Mouse (Mus musculus) right cerebral cortex, postnatal 36 days (tissue): ENCODE measurements at regions not wholly inside any gene's neighbourhood (a gene's known extent, or its start where the extent isn't known, plus 50 kb on each side); places are given as distances from the start of the nearest gene placed in this dataset.
A peak's percentile ranks its signal among the peaks of the same experiment; 100 is the strongest.

Source experiments
- DNase-seq, 2 experiments: peaks; one replicate each; pipeline ENCODE4 v3.0.0; 2022; ENCODE audit warnings: low spot score in 2 of 2, mixed read lengths in 1 of 2

DNA sequence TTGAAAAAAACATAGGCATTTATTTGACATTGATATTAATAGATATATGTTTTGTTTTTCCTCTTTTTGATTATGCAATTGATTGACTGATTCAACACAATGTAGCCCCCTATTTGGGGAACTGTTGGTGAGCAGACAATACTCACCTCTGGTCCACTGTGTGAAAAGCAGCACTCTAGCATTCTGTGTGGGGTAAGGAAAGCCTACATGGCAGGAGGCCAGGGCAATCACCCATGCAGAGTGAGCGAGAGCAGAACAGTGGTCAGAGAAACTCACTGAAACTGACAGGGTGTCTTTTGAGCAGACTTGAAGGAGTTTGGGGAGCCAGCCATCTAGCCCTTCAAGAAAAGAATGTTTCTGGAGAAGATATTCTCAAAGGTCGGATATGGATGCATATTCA is 73.2 kb upstream of the Azi2 start:
- DNase-seq, result no peak

DNA sequence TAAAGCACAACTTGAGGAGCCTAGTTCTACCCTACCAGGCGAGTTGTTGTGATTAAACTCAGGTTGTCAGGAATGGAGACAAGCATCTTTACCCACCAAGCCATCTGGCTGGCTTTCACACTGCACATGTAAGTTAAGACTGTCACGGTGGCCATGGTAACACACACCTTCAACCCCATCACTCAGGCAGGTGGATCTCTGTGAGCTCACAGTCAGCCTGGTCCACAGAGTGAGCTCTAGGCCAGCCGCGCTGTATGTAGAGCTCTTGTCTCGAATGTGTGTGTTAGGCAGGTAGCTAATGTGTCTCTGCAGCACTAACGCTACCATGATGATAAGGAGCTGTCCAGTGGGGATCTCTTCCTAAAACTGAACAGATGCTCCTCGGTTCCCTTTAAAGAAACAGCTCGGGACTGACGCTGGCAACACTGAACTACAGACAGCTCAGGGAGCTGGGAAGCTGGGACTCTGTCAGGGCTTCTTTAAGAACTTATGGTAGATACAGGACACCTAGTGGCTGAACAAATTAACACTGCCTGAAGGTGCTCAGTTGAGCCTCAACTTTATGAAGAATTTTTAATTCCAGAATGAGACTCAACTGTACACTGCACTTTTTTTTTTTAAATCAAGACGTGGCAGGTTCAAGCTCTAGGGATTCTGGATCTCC is 73.8 kb upstream of the Azi2 start:
- peak; percentile 6 to 7 for DNase-seq

- no peak for DNase-seq
Measured at GRCm38 (mm10) chr9:117962088-117963030, 77.9 kb upstream of the Azi2 start.

DNA sequence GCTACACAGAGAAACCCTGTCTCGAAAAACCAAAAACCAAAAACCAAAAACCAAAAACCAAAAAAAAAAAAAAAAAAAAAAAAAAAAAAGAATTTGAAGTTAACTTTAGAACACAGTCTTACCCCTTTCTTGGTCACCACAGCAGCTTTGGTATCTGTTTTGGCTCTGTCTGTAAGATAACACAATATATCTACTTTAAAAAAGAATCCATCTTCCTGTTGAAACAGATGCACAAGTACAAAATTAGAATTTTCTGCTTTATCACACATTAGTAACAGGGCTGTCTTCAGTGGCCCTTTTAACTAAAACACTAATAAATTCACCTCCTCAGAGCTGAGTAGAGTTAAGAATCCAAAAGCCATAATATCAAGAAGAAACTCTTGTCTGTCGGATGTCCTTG is 80.5 kb upstream of the Azi2 start:
- no peak for DNase-seq

- no peak for DNase-seq
Measured at GRCm38 (mm10) chr9:117957195-117957594, 83.1 kb upstream of the Azi2 start.

GRCm38 (mm10) chr9:117956691-117957090 is 83.6 kb upstream of the Azi2 start:
- DNase-seq, result no peak

- DNase-seq, result no peak
Measured at GRCm38 (mm10) chr9:117927466-117927847, 112.8 kb upstream of the Azi2 start.

GRCm38 (mm10) chr9:117926700-117927465 is 113.4 kb upstream of the Azi2 start:
- peak in 1 of 2 experiments; percentile 31 for DNase-seq

GRCm38 (mm10) chr9:117922992-117923391 is 117.3 kb upstream of the Azi2 start:
- no peak for DNase-seq

- DNase-seq, result no peak
Measured at GRCm38 (mm10) chr9:117907895-117908424, 132.3 kb upstream of the Azi2 start.

DNA sequence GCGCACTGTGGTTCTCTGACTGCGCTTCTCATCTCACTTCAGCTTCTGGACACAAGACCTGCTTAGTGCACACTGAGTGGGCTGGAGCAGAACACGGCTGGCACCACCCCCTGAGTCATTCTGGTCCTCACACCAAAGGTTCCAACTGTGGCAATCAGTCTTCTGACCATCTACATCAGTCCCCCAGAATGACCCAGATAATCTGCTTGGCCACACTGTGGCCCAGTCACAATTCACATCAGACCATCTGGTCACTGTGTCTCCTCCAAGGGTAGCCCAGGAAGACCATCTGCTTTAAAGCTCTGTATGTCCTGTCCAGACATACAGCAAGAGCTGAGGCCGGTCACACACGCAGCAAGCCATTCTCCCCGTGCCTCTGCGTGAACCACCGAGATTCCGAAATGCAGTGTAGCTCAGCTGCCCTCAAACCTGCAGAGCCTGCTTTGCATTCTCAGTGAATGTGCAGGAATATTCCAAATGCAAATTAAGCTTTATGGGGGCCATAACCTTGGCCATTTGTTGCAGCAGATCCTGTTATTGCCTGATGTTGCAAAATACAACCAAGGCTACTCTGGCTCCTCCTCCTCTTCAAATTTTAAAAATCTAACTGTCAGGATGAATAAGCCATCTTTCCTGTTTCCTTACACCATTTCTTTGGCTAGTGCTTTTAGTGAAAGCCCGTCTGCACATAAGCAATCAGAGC is 135.1 kb upstream of the Azi2 start:
- no peak for DNase-seq

GRCm38 (mm10) chr9:117904621-117905020 is 135.7 kb upstream of the Azi2 start:
- no peak for DNase-seq

DNA sequence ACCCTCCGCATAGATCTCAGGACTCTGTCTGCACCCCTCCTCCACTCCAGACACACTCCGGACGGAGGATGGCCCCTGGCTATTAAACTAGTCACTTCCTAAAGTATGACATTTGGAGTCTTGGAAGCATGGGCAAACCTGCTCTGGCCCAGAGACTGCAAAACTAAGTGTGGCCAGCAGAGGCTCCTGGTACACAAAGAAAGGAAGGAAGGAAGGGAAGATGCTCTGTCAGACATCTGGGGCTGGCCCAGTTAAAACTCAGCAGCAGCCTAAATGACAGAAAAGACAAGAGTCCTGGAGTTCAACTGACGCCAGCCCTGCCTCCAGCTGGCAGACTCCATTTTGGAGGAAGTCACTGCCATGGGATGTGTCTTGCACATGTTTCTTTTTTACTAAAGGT is 137.3 kb upstream of the Azi2 start:
- DNase-seq, result peak in 1 of 2 experiments; percentile 17

DNA sequence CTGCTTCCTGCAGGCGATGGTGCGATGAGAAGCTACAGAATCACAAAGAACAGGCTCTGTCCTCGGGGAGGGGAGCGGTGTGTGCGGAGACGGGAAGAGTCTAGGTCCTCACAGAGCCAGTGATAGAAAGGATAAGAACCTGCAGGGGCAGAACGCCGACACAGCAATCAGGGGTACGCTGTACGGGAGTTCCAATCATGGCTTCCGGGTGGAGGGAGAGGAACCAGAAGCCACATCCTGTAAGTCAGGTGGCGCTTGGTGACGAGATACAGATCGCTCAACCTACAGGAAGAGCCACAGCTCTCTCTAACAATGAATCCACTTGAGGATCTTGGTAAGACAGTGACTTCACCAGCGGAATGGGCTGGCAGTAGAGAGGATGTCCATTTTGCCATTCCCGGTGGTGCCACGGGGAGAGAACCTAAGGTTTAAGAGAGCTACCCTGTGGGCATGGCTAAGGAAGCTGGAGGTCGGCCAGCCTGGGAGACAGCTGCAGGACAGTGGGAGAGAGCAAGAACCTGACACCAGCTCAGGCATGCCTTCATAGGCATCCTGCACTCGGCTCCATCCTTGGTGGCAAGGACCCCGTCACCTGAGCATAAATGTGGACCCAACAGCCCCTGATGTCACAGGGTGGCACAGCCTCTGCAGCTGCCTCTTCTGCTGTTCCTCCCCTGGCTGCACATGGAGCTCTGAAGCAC is 137.9 kb upstream of the Azi2 start:
- no peak for DNase-seq

- DNase-seq, result no peak
Measured at GRCm38 (mm10) chr9:117900631-117901030, 139.7 kb upstream of the Azi2 start.

- DNase-seq, result no peak
Measured at GRCm38 (mm10) chr9:117896517-117896916, 143.8 kb upstream of the Azi2 start.

GRCm38 (mm10) chr9:117892601-117893000 is 147.7 kb upstream of the Azi2 start:
- DNase-seq, result no peak

DNA sequence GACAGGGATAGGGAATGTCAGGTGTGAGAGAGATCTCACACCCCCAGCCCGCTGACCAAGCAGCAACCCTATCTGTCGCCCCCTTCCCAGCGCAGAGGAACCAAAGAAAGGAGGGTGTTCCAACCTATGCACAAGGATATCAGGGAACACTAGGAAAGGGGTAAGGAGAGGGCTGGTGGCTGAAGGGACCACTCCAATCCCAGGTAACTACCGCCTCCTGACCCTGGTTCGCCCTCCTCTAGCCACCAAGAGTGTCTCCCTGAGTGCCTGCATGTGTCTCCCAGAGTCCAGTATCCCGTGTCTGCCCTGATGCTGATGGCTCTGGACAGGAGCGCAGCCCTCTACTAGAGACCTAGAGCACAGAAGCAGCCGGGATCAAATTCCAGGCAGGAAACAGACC is 167.1 kb upstream of the Azi2 start:
- DNase-seq, result no peak

- DNase-seq, result peak in 1 of 2 experiments; percentile 9
Measured at GRCm38 (mm10) chr9:117872387-117873081, 167.8 kb upstream of the Azi2 start.

DNA sequence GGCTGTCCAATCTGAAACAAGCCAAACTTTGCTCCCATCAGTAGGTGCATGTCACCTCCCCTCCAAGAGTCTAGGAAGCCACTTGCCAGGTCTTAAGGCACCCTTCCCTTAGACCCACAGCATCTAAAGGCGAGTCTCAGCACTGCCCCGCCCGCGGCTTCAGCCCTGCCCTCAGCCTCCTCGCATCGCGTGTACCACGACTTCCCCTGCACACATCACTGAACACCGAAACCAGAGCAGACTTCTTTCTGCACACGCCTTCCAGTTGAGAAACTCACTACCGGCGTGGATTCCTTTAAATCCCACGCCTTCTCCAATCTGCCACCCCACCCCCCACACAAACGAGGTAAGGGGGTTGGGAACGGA is 168.3 kb upstream of the Azi2 start:
- no peak for DNase-seq
